Mouse (Mus musculus): ENCODE data around the gene Zfp592. TPM values are rescaled to one million over a fixed set of nuclear protein-coding genes. Genes with fewer than 3 reads are reported as not detected.

Gene Zfp592
- 17.6 TPM for polyA plus RNA-seq (2014; fragmentation: Illumina TruSeq; extraction: RNeasy Lipid Tissue Mini Kit (QIAGEN cat#74804); ENCODE audit: low read depth, low replicate concordance)

DNA sequence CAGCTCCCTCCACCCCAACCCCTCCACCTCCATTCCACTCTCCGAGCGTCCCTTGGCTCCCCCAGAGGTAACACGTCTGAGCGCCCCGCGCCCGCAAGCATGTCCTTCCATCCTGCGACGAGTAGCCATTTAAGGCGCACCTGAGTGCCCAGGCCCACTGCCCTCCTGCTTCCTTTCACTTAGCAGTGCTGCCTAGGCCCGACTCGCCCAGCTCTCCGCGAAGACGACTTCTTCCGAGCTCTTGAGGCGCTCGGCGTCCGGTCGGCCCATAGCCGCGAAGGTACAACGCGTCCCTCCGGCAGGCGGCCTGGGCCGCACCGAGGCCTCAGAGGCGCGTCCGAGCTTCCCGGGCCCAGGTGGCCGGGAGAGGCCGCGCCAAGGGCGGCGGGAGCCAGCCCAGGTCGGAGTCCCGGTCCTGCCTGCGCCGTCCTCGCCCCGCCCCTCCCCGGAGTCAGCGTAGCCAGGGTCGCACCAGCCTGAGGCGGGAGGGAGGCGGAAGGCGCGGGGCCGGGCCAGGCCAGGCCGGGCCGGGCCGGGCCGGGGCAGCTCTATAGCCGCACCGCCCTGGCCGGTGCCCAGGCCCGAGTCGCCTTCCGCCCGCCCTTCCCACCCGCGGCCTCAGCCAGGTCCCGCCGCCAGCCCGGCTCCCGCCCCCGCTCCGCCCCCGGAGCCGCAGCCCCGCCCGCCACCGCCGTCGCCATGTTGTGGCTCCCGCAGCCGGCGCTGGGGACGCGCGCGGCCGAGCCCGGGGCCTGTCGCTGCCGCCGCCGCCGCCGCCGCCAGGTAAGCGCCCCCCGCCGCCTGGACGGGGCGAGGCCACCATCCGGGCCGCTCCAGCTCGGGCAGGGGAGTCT is at the start of gene Zfp592:
Zfp592 (plus strand) TSS at position 702 of the 854 bp plus-strand sequence.

DNA sequence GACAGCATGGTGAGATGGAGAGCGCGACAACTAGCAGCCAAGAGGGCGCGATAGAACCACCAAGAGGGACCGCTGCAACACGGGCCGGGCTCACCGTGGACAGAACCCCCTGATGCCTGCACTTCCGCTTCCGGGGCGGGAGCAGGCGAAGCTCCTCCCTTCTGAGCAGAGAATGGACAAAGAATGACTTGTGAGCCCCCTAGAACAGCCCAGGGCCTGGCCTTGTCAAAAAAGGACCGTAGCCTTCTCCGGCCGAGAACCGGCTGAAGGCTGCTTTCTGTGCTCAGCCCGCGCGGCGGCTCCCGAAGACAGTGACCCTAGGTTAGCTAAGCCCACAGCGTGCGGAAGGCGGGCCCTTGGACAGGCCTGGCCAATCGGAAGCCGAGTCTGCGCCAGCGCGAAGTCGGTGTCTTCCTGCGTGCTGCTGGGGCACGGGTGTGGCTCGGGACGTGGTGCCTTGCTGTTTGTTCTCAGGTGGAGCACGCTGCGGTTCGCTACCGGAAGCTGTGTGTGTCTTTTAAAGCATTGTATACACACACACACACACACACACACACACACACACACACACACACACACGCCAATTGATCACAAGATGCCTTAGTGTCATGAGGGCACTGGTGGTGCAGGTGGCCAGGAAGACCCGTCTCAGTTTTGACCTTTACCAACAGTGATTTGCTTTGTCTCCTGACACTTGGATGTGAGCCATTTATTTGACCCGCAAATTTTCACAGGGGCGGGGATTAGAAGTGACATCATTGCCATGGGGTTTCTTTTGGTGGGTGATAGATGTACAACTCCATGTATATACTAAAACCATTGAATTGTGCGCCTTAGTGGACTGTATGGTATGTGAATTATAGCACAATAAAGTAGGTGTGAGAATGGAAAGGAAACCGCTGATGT is 45.8 kb upstream of the Zfp592 start, which contains the start of gene Sec11a:
Sec11a (minus strand) TSS at position 336 of the 906 bp plus-strand sequence.

DNA sequence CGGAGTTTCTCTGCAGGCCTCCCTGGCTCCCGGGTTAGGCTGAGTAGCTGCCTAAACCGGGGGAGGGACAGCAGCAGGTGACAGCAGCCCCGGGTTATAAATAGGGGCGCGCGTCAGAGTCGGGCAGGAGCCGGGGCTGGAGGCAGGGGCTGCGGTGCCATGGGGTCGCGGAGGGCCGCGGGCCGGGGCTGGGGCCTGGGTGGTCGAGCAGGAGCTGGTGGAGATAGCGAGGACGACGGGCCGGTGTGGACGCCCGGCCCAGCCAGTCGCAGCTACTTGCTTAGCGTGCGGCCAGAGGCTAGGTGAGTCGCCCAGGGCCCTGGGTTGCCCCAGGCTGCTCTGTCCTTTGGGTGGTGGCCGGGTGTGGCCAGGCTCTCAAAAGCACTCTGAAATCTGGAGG is 64.0 kb downstream of the Zfp592 start, which contains the start of gene Alpk3:
Alpk3 (plus strand) TSS at position 130 of the 400 bp plus-strand sequence.

Other genes starting within 250 kb of the Zfp592 start
- gene Iqgap1, start 167.7 kb upstream of the Zfp592 start, polyA plus RNA-seq (2014; fragmentation: Illumina TruSeq; extraction: RNeasy Lipid Tissue Mini Kit (QIAGEN cat#74804); ENCODE audit: low read depth, low replicate concordance) = 43.2 TPM
- gene Zscan2, start 132.8 kb upstream of the Zfp592 start, polyA plus RNA-seq (2014; fragmentation: Illumina TruSeq; extraction: RNeasy Lipid Tissue Mini Kit (QIAGEN cat#74804); ENCODE audit: low read depth, low replicate concordance) = 5.9 TPM
- 15.5 TPM for gene Wdr73, start 92.4 kb upstream of the Zfp592 start, polyA plus RNA-seq (2014; fragmentation: Illumina TruSeq; extraction: RNeasy Lipid Tissue Mini Kit (QIAGEN cat#74804); ENCODE audit: low read depth, low replicate concordance)
- gene Nmb, start 88.6 kb upstream of the Zfp592 start, polyA plus RNA-seq (2014; fragmentation: Illumina TruSeq; extraction: RNeasy Lipid Tissue Mini Kit (QIAGEN cat#74804); ENCODE audit: low read depth, low replicate concordance) = 16.1 TPM
- 80.7 TPM for gene Sec11a, start 45.9 kb upstream of the Zfp592 start, polyA plus RNA-seq (2014; fragmentation: Illumina TruSeq; extraction: RNeasy Lipid Tissue Mini Kit (QIAGEN cat#74804); ENCODE audit: low read depth, low replicate concordance)
- gene Alpk3, start 63.9 kb downstream of the Zfp592 start, polyA plus RNA-seq (2014; fragmentation: Illumina TruSeq; extraction: RNeasy Lipid Tissue Mini Kit (QIAGEN cat#74804); ENCODE audit: low read depth, low replicate concordance) = 0.27 TPM
- not detected for gene Slc28a1, start 121.1 kb downstream of the Zfp592 start, polyA plus RNA-seq (2014; fragmentation: Illumina TruSeq; extraction: RNeasy Lipid Tissue Mini Kit (QIAGEN cat#74804); ENCODE audit: low read depth, low replicate concordance)
- 19.0 TPM for gene Pde8a, start 219.9 kb downstream of the Zfp592 start, polyA plus RNA-seq (2014; fragmentation: Illumina TruSeq; extraction: RNeasy Lipid Tissue Mini Kit (QIAGEN cat#74804); ENCODE audit: low read depth, low replicate concordance)

Data from adipose tissue, adult 10 weeks (tissue).